Mouse (Mus musculus) G1E-ER4 (cell line): ENCODE data around the gene Depp1. TPM values are rescaled to one million over a fixed set of nuclear protein-coding genes. Genes with fewer than 3 reads are reported as not detected.

ENCODE experiments used
- GATA1 ChIP-seq: IDR thresholded peaks from one replicate; pipeline ENCODE4 v1.8.0; 2012; ENCODE audit warnings: low read length, inconsistent platforms
- polyA plus RNA-seq: library from polyadenylated mRNA; stranded (reverse); fragments of >175 nt; gene quantifications from 2 replicates; pipeline ENCODE4 v1.2.3, GENCODE M21; 2012

The Depp1 gene
- polyA plus RNA-seq, 1 experiment, result not detected

GRCm38 (mm10) chr6:116668682-116669470 lies 18.5 kb downstream of the Depp1 start:
- TF ChIP-seq GATA1, result no peak

- no peak for TF ChIP-seq GATA1
Measured at GRCm38 (mm10) chr6:116670144-116670543, 19.7 kb downstream of the Depp1 start.

DNA sequence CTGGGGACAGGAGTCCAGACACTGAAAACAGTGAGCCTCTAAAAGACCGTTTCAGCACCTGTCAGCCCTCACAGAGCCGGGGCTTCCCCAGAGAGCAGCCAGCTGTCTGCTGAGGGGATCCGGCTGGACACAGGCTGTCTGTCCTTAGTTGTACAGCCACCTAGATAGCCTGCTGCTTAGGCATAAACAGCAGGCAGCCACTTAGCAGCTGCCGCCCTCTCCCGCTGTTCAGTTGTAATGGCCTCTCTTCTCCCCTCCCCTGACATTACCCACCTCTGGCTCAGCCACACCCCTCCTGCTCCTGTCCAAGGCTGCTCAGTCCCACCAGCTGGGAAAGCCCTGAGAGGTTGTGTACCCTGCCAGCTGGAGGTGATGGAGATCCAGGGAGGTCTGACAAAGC lies 20.6 kb downstream of the Depp1 start:
- TF ChIP-seq GATA1, result no peak

DNA sequence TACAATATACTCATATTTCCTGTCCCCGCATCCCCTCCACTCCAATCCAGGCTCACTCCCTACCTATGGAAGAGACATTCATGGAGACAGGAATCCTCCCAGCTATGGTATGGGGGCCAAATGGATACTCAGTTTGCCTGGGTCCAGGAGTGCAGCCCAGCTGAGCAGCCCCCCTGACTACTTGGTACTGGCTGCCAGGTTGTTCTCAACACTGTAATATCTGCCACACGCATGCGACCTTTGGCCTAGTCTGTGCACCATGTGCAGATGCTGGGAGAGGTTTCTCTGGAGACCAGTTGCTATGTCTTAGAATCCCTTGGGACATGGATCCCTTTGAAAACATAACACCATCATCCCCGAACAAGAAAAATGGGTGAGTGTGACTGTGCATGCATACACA lies 21.4 kb downstream of the Depp1 start:
- no peak for TF ChIP-seq GATA1

GRCm38 (mm10) chr6:116672349-116672748 lies 21.9 kb downstream of the Depp1 start:
- no peak for TF ChIP-seq GATA1

DNA sequence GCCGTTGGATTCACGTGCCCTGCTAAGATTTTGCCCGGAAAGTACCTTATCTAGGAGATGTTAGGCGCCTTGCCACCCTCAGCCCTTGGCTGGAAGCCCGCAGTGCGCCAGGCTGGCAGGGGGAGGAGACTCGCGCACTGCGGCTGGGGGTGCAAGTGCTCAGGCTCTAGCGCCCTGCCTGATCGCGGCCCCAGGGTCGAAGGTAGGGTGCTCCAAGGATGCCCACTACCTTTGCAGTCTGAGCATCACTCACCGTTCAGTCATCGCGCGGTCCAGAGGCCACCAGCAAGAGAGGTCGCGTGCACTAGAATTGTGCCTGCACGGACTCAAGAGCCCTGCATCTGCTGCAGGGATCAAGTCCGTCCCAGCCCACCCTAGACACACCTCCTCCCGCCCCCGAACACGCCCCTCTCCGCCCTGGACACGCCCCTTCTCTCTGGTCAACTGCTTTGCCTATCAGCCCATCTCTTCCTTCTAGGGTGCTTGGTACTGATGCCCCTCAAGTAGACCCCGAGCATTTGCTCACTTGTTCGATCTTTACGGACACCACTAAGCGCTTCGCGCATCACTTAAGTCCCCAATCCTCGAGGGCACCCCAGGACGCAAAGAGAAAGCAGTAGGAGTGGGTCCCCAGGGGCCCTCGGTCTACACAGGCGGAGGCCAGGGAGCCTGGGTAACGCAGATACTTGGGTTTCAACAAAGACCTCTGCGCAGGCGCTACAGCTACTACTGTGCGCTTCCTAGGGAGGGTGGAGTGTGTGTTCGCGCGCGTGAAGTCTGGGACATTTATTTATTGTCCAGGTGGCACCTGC lies 23.3 kb downstream of the Depp1 start, which contains the start of gene Rassf4:
Gene Rassf4 (minus strand): TSS at position 482 of the 812 bp plus-strand sequence.
- TF ChIP-seq GATA1, result no peak

GRCm38 (mm10) chr6:116674283-116674886 lies 24.0 kb downstream of the Depp1 start:
- TF ChIP-seq GATA1, result no peak

GRCm38 (mm10) chr6:116676355-116676913 lies 26.0 kb downstream of the Depp1 start:
- TF ChIP-seq GATA1, result no peak

DNA sequence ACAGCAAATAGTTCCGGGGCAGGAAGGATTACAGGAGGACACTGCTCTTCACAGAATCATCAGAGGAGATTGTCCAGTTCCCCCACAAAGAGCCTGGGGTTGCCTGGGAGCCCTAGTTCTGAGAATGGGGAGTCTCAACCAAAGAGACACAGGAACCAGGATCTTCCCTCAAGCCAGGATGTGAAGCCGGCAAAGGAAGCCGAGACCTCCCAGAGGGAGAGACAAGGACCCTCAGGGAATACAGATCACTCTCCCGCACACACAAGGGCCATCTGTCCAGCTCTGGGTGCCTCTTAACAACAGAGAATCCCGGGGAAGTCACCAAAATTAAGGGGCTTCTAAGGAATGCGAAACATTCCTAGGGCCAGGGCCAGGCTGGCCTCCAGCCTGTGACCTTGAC lies 26.9 kb downstream of the Depp1 start:
- no peak for TF ChIP-seq GATA1

GRCm38 (mm10) chr6:116679563-116680288 lies 29.3 kb downstream of the Depp1 start:
- TF ChIP-seq GATA1, result no peak

GRCm38 (mm10) chr6:116682317-116682716 lies 31.9 kb downstream of the Depp1 start:
- TF ChIP-seq GATA1, result no peak

- no peak for TF ChIP-seq GATA1
Measured at GRCm38 (mm10) chr6:116693639-116694038, 43.2 kb downstream of the Depp1 start.

GRCm38 (mm10) chr6:116694346-116694745 lies 43.9 kb downstream of the Depp1 start:
- no peak for TF ChIP-seq GATA1

- TF ChIP-seq GATA1, result no peak
Measured at GRCm38 (mm10) chr6:116697413-116697812, 47.0 kb downstream of the Depp1 start.

DNA sequence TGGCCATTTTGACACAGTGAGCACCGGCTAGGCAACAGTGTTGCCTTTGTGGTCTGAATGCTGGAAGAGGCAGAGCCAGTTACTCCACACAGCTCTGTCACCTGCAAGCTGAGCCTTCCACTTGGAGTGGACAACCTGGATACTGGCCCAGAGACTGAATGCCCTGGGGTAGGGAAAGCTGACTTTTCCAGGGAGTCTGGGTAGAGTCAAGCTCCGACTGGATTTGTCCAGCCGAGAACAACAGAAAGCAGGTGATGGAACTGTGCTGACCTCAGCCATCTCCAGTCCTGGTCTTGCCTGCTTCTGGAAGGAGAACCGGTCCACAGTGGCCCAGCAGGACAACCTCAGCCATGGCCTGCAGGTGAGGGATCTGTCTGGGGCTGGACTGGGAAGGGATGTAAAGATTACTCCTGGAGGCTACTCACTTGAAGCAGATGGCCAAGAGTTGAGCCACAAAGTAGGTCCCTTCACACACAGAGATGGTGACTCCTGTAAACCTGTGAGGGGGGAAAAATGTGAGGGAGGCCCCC lies 47.6 kb downstream of the Depp1 start:
- TF ChIP-seq GATA1, result no peak
